Mouse (Mus musculus): Measurements from ENCODE around the gene AI837181. TPM values are rescaled to one million over a fixed set of nuclear protein-coding genes. Genes with fewer than 3 reads are reported as not detected.

Gene AI837181
- 10 to 100 TPM; 46.9 to 52.7 TPM for total RNA-seq (2023)

DNA sequence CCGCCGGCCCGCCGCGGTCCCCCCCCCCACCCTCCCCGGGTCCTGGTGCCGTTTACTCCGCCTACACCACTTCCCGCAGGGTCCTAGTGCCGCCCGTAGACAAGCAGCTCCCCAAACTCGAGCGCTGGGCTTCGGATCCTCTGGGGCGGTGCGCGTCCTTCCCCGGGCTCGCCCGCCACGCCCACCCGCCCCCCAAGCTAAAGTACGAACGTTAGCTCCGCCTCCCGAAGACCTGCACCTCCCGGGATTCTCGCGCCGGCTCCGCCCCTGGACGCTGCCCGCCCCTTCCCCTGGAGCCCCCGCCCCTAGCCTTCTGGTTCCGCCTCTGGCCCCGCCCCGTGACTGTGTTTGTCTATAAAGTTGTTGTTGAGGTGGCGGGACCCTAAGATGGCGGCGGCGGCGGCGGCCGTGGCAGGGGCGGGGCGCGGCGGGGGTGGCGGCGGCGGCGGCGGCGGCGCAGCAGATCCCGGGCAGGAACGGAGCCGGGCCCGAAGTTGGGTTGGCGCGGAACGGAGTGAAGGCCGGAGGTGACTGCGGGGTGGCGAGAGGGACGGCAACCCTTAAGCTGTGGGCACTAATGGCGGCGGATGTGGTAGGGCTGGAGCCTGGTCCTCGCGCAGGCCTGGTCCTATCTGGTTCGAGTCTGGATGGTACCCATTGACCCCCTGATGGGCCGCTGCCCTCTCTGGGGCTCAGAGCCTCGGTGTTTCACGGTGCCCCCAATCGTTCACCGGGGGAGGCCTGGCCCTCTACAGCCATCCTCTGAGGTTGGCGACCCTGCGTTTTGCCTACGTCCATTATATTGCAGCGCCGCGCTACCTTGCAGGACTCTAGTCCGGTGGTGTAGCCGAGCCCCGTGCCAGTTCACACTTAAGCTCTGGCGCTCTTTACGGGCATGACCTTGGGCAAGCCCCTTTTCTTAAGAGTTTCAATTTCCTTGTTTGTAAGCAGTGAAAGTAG, at the start of gene AI837181, which contains the start of gene Drap1:
Gene AI837181 (plus strand): TSS at position 363 of the 960 bp plus-strand sequence.
Gene Drap1 (minus strand): TSS at position 198 of the 960 bp plus-strand sequence.

DNA sequence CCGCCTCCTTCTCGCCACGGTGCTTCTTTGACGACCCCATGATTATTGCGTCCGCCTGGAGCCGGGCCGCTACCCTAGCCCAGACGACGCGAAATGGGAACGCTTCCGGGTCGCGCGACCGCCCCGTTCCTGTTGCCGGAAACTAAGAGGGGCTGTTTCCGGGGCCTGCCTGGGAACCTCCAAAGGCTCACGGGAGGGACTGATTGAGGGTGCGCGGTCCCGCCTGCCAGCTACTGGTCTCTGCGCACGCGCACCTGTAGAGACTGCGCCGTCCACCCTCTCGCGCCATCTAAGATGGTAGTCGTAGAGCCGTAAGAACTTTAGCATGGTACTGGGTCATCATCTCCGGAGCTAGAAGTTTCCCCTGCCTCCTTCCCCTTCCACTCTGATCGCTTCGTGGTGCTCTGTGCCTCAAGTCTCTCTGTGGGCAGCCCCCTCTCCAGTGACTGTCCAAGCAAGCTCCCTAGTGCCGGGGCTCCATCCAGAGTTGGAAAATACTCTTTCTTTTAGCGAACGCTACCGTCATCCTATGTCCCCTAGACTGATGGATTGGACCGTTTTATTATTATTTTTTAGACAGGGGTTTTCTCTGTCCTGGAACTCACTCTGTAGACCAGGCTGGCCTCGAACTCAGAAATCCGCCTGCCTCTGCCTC, 36.2 kb upstream of the AI837181 start, which contains the start of gene Sart1:
Gene Sart1 (minus strand): TSS at position 116 of the 655 bp plus-strand sequence.

DNA sequence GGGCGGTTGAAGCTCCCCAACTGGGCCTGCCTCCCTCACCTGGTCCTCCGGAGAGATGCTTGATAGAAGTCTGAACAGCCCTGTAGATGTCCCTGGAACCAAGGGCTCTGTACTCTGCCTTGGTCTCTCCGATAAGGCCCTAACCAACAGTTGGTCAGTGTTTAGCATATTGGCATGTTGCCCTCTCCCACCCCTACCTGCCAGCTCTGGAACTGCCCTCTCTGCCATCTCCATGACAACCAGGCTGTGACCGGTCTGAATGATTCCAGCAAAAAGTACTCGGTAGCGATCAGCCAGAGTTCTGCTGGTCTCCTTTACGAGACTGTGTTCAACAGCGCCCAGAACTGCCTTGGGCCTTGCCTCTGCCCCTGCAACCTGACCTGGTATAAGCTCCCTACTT, 22.7 kb upstream of the AI837181 start, which contains the start of gene Tsga10ip:
Gene Tsga10ip (minus strand): TSS at position 234 of the 400 bp plus-strand sequence.

GRCm38 (mm10) chr19:5447515-5448353, 22.8 kb downstream of the AI837181 start, which contains the start of gene Fosl1:
Gene Fosl1, plus strand, starts transcription at chr19:5447547.

DNA sequence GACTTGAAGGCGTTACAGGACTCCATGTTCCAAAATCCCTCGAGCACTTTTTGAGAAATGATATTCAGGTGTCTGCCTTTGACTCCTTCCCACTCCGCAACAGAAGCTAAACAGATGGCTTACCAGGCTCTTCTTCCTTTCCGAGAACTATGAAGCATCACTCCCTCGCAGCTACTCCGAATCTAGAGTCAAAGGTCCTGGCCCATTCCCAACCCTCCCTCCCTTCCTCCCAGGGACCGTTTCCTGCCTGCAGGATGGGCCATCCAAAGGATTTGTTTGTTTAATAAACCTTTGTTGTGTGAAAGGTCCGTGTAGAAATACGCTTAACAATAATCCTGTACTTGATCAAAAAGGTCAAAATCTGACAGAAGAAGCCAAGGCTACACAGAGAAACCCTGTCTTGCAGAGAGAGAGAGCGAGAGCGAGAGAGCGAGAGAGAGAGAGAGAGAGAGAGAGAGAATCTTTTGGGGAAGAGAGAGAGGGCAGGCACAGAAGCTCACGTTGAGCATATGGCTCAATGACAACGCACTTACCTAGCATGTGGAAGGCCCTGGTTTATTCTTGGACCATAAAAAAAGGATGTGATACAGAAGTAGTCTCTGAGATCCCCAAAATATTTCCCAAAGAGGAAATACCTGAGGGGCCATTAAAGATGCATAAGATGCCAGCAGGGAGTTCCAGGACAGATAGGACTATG, 33.0 kb downstream of the AI837181 start, which contains the start of gene Ccdc85b:
Gene Ccdc85b (minus strand): TSS at position 149 of the 697 bp plus-strand sequence.

GRCm38 (mm10) chr19:5460465-5460911, 35.5 kb downstream of the AI837181 start, which contains the start of gene Fibp:
Gene Fibp, plus strand, starts transcription at chr19:5460615.

DNA sequence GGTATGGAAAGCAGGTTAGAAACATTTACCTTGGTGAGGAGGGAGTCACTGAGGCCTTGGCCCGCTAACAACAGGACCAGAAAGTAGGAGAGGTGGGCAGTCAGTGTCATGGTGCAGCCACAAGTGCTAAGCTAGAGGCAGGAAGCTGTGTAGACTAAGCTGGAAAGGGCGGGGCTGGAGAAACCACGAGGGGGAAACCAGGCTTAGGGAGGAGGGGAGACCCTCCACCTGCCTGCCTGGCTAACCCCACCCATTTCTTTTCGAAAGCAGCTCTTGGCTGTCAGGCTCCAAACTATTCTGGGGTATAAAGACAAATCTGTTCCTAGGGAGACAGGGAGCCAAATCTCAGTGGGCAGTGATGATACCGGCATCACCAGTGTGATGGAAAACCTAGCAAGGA, 43.4 kb downstream of the AI837181 start, which contains the start of gene Ctsw:
Gene Ctsw (minus strand): TSS at position 134 of the 400 bp plus-strand sequence.

GRCm38 (mm10) chr19:5473720-5474119, 48.8 kb downstream of the AI837181 start, which contains the start of gene Efemp2:
Gene Efemp2, plus strand, starts transcription at chr19:5473954.

Other genes starting within 250 kb of the AI837181 start
- 10 to 100 TPM; 53.1 to 60.2 TPM for gene Pacs1, start 152.0 kb upstream of the AI837181 start, total RNA-seq (2023)
- gene Sf3b2, start 129.7 kb upstream of the AI837181 start, total RNA-seq (2023) = 100 to 1,000 TPM; 156 to 186 TPM
- not detected for gene Gal3st3, start 126.8 kb upstream of the AI837181 start, total RNA-seq (2023)
- not detected for gene Catsper1, start 89.4 kb upstream of the AI837181 start, total RNA-seq (2023)
- not detected for gene Cst6, start 75.6 kb upstream of the AI837181 start, total RNA-seq (2023)
- 10 to 100 TPM; 17.1 to 24.3 TPM for gene Eif1ad, start 58.4 kb upstream of the AI837181 start, total RNA-seq (2023)
- gene Banf1, start 58.0 kb upstream of the AI837181 start, total RNA-seq (2023) = 10 to 100 TPM; 59.5 to 66.0 TPM
- gene Sart1, start 36.4 kb upstream of the AI837181 start, total RNA-seq (2023) = 100 to 1,000 TPM; 129 to 130 TPM
- not detected for gene Tsga10ip, start 22.6 kb upstream of the AI837181 start, total RNA-seq (2023)
- 100 to 1,000 TPM; 165 to 176 TPM for gene Drap1, start 165 bp upstream of the AI837181 start, total RNA-seq (2023)
- gene Fosl1, start 22.4 kb downstream of the AI837181 start, total RNA-seq (2023) = 1 to 10 TPM; 2.0 to 3.2 TPM
- gene Ccdc85b, start 32.8 kb downstream of the AI837181 start, total RNA-seq (2023) = 1 to 10 TPM; 3.7 to 4.6 TPM
- 10 to 100 TPM; 80.6 to 81.0 TPM for gene Fibp, start 35.5 kb downstream of the AI837181 start, total RNA-seq (2023)
- under 1 TPM; 0.46 to 0.73 TPM for gene Ctsw, start 43.4 kb downstream of the AI837181 start, total RNA-seq (2023)
- 1 to 10 TPM; 5.1 to 6.7 TPM for gene Efemp2, start 48.8 kb downstream of the AI837181 start, total RNA-seq (2023)
- gene Mus81, start 63.3 kb downstream of the AI837181 start, total RNA-seq (2023) = 10 to 100 TPM; 16.7 to 17.4 TPM
- gene Cfl1, start 65.3 kb downstream of the AI837181 start, total RNA-seq (2023) = 1,000 to 10,000 TPM; 1,345 to 1,440 TPM
- 1 to 10 TPM; 1.3 to 1.4 TPM for gene 1700020D05Rik, start 78.6 kb downstream of the AI837181 start, total RNA-seq (2023)
- gene Snx32, start 85.4 kb downstream of the AI837181 start, total RNA-seq (2023) = 1 to 10 TPM; 2.0 to 4.9 TPM
- not detected for gene Ovol1, start 135.5 kb downstream of the AI837181 start, total RNA-seq (2023)
- 10 to 100 TPM; 35.2 to 39.9 TPM for gene Ap5b1, start 142.9 kb downstream of the AI837181 start, total RNA-seq (2023)
- 10 to 100 TPM; 64.5 to 74.1 TPM for gene Rnaseh2c, start 176.7 kb downstream of the AI837181 start, total RNA-seq (2023)
- 10 to 100 TPM; 87.2 to 88.5 TPM for gene Kat5, start 185.1 kb downstream of the AI837181 start, total RNA-seq (2023)
- 100 to 1,000 TPM; 150 to 154 TPM for gene Rela, start 212.3 kb downstream of the AI837181 start, total RNA-seq (2023)
- gene Sipa1, start 238.6 kb downstream of the AI837181 start, total RNA-seq (2023) = 100 to 1,000 TPM; 153 to 157 TPM